Mouse (Mus musculus) retina, adult 2 months (tissue): ENCODE measurements around the gene Olfr1241.

Experiments used
- DNase-seq: peaks from one replicate; pipeline ENCODE4 v3.0.0-alpha.2; 2012; ENCODE audit warnings: low read depth, low spot score

Olfr1241 gene

DNA sequence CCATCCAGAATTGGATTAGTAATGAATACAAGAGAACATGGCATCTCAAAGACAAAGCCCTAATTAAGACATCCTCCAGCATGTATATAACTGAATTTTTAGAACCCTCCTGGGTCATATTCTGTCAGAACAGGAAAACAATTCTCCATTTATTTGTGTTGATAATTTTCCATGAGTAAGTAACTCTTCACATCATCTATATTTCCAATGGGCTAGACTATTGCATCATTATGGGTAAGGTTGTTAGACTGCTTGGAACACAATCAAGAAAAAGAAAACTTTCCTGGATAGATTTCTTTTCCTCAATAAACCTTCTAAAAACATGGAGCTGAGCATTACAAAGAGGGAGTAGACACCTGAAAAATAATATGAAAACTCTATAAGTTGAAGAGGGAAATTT is at the start of gene Olfr1241:
TSS of gene Olfr1241 (minus strand) at position 101 of the 400 bp plus-strand sequence.
- DNase-seq: no peak

DNA sequence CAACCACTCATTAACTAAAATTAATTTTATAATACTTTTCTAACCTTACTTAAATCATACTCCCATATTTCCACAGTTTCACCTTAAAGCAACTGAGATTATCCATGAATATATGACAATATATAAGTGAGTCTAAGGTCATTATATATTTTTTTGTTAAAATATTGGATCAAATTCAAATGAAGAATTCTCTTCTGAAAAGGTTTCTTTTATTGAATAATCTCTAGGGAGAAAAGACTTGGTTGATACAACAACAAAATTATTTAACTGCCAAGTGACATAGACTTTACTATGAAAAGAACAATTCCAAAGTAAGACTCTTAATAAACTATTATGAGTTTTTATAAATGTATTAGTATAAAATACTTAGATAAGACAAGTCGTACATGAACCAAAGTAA is 44.5 kb upstream of the Olfr1241 start, which contains the start of gene Olfr1243:
TSS of gene Olfr1243 (minus strand) at position 101 of the 400 bp plus-strand sequence.
- DNase-seq: no peak

DNA sequence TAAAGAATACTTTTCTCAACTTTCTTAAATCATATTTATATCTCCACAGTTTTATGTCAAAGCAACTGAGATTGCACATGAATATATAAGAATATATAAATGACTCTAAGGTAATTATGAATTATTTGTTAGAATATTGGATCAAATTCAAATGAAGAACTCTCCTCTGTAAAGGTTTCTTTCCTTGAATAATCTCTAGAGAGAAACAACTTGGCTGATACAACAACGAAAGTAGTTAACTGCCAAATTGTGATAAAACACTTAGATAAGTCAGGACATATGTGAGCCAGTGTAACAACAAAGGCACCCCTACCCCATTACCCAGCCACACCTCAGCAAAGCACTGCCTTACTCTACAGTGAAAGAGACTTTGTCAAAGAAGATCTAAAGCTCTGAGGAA is 11.3 kb upstream of the Olfr1241 start, which contains the start of gene Olfr1242:
TSS of gene Olfr1242 (minus strand) at position 101 of the 400 bp plus-strand sequence.
- DNase-seq: no peak

DNA sequence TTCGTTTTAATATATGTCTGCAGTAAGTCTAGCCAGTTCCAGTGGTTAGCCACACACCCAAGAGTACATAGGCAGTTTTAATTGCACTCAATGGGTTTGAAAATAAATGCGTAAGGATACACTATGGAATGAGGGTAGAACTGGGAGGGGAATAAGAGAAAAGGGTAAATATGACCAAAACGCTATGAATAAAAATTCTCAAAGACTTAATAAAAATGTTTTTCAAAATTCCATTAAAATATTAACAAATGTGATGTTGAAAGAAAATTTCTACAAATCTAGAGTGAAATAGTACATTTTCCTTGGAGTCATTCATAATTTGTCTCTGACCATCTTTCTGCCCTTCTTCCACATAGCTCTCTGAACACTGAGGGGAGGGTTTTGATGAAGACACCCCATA is 44.0 kb downstream of the Olfr1241 start, which contains the start of gene Olfr1240:
TSS of gene Olfr1240 (minus strand) at position 101 of the 400 bp plus-strand sequence.
- DNase-seq: no peak
